Mouse (Mus musculus) 416B (cell line): Measurements from ENCODE around the gene Ovol1.

ENCODE experiments used
- DNase-seq: peaks from one replicate; pipeline ENCODE4 v3.0.0; 2011; ENCODE audit warnings: low read depth

Ovol1 gene

GRCm38 (mm10) chr19:5568470-5569140 lies 8.2 kb upstream of the Ovol1 start:
- peak; percentile 95 for DNase-seq

- DNase-seq = peak; percentile 90
Measured at GRCm38 (mm10) chr19:5567534-5568469, 7.4 kb upstream of the Ovol1 start, which contains the start of gene Ap5b1. TSS of gene Ap5b1 (plus strand) at chr19:5568025.

- no peak for DNase-seq
Measured at GRCm38 (mm10) chr19:5567180-5567533, 6.7 kb upstream of the Ovol1 start.

GRCm38 (mm10) chr19:5566316-5566715 lies 5.9 kb upstream of the Ovol1 start:
- DNase-seq = peak; percentile 33

- DNase-seq = no peak
Measured at GRCm38 (mm10) chr19:5562776-5563175, 2.3 kb upstream of the Ovol1 start.

GRCm38 (mm10) chr19:5561886-5562285 lies 1.4 kb upstream of the Ovol1 start:
- DNase-seq = no peak

- DNase-seq = no peak
Measured at GRCm38 (mm10) chr19:5561252-5561790, 875 bp upstream of the Ovol1 start.

GRCm38 (mm10) chr19:5559631-5560456 lies 602 bp downstream of the Ovol1 start:
- no peak for DNase-seq

GRCm38 (mm10) chr19:5559229-5559628 lies 1.2 kb downstream of the Ovol1 start:
- DNase-seq = no peak

GRCm38 (mm10) chr19:5558770-5559169 lies 1.7 kb downstream of the Ovol1 start:
- no peak for DNase-seq

GRCm38 (mm10) chr19:5558169-5558568 lies 2.3 kb downstream of the Ovol1 start:
- no peak for DNase-seq

- no peak for DNase-seq
Measured at GRCm38 (mm10) chr19:5554212-5554611, 6.2 kb downstream of the Ovol1 start.

- DNase-seq = no peak
Measured at GRCm38 (mm10) chr19:5553802-5554201, 6.6 kb downstream of the Ovol1 start.

- no peak for DNase-seq
Measured at GRCm38 (mm10) chr19:5547471-5548056, 12.9 kb downstream of the Ovol1 start.

- DNase-seq = no peak
Measured at GRCm38 (mm10) chr19:5544031-5544430, 16.4 kb downstream of the Ovol1 start.

- DNase-seq = peak; percentile 61
Measured at GRCm38 (mm10) chr19:5543362-5543761, 17.1 kb downstream of the Ovol1 start.

GRCm38 (mm10) chr19:5538786-5539185 lies 21.7 kb downstream of the Ovol1 start:
- no peak for DNase-seq

GRCm38 (mm10) chr19:5532520-5532919 lies 27.9 kb downstream of the Ovol1 start:
- no peak for DNase-seq

- no peak for DNase-seq
Measured at GRCm38 (mm10) chr19:5530138-5530524, 30.3 kb downstream of the Ovol1 start.

- DNase-seq = peak; percentile 94
Measured at GRCm38 (mm10) chr19:5529325-5530137, 30.9 kb downstream of the Ovol1 start.

- no peak for DNase-seq
Measured at GRCm38 (mm10) chr19:5525204-5525603, 35.2 kb downstream of the Ovol1 start.
